Mouse (Mus musculus) retina, adult 2 months (tissue): Measurements from ENCODE around the gene Slc39a11.
"Not testable (repeated sequence)": the region's sequence is repeated elsewhere in the genome, so short reads cannot be mapped to it uniquely, and the experiment has no call there.

Experiments used
- DNase-seq: peaks from one replicate; pipeline ENCODE4 v3.0.0-alpha.2; 2012; ENCODE audit warnings: low read depth, low spot score

Slc39a11 gene

GRCm38 (mm10) chr11:113600526-113601245 is 49.2 kb downstream of the Slc39a11 start:
- no peak for DNase-seq

DNA sequence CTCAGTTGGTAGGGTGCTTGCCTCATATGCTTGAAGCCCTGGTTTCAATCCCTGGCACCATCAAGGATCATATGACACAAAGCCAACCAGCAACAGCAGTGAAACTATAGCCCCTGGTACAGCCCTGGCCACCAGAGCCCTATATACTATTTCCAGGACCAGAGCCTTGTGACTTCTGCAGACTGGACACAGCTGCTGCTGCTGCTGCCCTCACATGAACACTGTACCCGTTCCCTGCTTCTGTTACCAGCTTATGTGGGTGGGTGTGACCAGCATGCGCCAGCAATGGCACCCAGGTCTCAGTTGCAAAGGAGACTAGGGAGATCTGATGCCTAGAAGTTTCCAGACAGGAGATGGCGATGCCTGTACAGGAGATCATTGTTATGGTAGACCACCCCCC is 52.2 kb downstream of the Slc39a11 start:
- no peak for DNase-seq

GRCm38 (mm10) chr11:113595144-113595543 is 54.7 kb downstream of the Slc39a11 start:
- no peak for DNase-seq

GRCm38 (mm10) chr11:113588936-113589335 is 60.9 kb downstream of the Slc39a11 start:
- DNase-seq = no peak

DNA sequence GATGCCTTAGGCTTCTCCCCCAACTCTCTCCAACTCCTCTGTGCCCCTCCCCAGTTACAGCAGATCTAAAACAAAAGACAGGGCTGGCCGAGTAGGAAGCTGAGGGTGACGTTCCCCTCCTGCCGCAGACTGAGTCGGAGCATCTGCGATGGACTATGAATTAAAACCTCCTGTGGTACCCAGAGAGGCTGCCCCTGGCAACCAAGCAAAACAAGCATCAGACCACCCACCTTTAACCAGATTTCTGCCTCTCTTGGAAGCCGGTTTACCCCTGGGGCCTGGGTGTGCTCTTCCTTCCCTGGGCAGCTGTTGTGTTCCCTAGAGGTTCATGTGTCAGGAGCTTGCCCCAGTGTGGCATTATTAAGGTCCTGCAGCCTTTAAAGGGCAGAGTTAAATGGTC is 63.5 kb downstream of the Slc39a11 start:
- DNase-seq = no peak

DNA sequence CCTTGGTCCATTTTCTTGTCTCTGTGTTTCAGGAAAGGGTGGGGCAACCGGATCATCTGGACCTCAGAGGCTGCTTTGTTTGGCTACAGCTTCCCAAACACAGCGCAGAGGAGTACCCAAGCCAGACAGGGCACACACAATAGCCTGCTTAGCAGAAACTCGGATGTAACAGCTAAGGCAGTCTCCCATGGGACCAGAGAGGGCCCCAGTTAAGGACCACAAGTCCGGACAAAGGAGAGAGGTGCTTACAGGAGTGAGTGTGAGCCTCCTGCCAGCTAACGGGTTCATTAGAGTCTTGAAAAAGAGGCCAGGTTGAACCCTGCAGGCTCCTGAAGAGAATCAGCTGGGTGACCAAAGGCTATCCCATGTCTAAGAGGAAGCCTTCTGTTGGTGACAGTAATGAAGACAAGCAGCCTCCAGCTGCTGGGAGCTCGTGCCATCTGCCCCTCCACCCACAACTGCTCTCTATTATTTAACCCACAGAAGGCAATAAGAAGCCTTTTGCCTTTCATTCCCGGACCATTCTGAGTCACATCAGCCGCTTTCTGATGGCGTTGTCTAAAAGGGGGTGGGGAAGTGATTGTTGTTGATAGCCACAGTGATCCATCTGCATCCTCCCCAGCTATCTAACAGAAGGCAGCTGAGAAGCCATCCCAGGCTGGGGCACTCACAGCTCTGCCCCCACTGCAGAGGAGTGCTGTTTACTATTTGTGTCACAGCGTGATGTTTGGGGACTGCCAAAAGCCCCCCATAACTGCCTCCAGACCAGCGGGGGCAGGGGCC is 65.8 kb downstream of the Slc39a11 start:
- no peak for DNase-seq

DNA sequence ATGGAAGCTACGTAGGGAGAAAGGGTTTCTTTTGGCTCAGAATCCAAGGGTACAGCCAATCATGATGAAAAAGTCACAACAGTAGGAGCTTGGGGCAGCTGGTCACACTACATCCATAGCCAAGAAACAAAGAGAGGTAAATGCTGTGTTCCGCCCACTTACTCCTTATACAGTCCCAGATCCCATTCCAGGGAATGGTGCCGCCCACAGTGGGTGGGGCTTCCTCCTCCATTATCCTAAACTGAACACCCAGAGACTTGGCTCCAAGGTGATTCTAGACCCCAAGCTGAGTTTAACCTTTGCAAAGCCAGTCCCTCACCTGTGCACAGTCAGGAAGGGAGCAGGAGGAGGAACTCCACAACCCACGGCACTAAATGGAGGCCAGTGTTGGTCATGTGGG is 72.7 kb downstream of the Slc39a11 start:
- no peak for DNase-seq

- no peak for DNase-seq
These were observed 77.2 kb downstream of the Slc39a11 start for GRCm38 (mm10) chr11:113572641-113573040.

DNA sequence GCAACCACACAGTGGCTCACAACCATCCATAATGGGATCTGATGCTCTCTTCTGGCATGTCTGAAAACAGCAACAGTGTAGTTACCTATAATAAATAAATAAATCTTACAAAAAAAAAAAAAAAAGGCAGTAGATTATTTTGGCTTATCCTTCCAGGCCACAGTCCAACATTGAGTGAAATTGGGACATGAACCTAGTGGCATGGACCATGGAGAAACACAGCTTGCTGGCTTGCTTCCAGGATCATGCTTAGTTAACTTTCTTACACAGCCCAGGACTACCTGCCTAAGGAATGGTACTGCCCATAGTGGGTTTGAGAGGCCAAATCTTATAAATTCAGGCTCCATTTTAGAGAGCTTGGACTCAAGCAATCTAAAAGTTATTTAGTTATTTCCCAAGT is 78.3 kb downstream of the Slc39a11 start:
- DNase-seq = no peak

GRCm38 (mm10) chr11:113568999-113569398 is 80.9 kb downstream of the Slc39a11 start:
- no peak for DNase-seq

GRCm38 (mm10) chr11:113567926-113568325 is 82.0 kb downstream of the Slc39a11 start:
- not testable (repeated sequence) for DNase-seq

DNA sequence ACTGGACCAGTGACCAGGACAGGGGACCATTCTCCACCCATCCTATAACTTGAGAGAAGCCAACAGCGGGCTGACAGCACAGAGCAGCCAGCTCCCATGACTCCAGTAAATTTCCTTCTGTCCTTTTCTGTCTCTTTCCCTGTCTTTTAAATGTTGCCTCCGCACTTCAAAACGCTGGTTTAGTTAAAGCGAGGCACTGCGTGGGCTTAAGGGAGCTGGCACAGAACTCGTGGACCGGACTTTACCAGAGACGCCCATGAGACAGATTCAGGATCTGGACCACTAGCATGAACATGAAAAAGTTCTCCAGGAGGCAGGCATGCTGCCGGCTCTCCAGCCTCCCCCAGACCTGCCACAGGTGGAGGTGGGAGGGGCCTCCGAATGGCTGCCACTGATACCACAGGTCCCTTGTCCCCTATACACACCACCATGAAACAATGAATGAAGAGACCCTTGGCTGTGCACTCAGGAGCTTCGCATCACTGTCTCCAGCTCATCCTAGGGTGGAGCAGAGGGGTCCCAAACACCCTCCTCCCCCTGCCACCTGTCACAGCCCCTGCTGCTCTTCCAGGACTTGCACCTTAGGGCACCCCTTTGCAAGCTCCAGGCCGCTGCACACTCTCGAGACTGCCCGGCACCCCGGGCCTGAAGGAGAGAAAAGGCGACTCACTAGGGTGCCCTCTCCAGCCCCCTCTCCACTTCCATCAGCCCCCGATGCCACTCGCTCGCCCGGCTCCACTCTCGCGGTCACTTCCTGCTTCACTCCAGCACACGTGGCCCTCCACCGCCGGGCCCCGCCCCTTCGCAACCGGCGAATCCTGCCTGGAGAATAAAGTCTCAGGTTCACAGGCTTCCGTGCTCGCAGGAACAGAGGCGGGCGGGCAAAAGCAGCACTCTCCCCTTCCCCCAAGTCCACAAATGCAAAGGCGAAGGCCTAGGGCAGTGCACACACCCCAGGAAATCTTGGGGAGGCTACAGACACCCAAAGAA is 84.6 kb downstream of the Slc39a11 start:
- DNase-seq = peak; percentile 64

DNA sequence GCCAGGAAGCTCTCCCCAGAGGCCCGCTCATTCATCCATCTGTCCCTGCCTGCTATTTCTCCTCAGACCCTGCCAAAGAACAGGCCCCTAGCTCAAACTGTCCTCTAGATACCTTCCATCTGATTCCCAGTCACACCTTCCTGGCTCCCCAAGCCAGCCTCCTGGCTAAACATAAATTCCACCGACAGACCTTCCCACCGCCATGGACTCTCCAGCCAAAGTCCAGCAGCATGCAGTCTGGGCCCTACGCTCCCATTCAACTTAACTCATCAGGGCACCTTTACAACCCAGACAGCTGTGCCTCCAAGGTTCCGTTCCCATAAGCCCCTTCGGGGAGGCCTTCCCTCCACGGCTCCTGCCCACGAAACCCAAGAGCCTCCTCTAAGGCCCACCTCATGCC is 87.6 kb downstream of the Slc39a11 start:
- DNase-seq = no peak

DNA sequence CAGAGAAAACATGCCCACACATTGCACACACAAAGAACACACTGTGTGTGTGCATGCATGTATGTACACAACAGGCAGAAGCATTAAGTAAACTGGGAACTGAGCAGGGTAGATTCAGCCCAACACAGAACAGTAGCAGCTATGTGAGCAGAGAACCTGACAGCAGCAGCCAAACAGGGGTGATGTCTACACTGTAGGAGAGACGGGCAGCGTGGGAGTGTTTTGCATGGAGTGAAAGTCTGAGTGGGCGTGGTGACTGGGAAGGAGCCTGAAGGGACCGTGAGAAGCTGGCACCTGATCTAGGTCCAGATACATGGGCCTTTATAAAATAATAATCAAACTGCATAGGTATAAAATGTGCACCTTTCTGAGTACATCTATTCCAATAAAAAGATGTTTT is 89.7 kb downstream of the Slc39a11 start:
- no peak for DNase-seq

DNA sequence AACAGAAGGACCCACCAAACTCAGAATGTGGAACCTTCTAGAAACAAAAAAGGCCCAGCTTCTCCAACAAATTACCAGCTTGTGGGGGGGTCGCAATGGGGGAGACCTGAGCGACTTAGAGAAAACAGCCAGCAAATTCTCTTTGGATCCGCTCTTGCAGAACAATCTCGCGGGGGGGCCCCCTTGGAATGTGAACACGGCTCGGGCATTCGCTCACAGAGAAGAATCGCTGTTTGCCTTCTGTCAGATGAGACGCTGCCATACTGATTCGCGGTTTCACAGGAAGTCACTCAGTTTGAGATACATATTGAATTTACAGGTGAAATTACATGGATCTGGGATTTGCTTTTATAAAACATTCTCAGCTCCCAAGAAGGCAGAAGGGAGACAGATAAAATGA is 91.4 kb downstream of the Slc39a11 start:
- DNase-seq = no peak

DNA sequence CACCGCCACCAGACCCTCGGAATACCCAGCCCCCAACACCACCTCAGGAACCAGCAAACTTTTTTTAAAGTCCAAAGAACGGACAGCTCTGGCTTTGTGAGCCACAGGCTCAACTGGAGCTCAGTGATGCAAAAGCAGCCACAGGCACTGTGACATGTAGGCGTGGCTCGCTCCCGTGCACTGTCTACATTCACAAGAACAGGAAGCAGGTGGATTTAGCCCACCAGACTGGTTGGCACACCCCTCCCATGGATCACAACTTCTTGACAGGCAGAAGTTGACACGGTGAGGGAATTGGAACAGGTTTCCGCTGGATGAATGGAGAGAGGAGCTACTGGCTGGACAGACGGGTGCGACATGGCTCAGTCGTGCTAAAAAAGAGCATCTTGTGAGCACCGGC is 93.7 kb downstream of the Slc39a11 start:
- no peak for DNase-seq

DNA sequence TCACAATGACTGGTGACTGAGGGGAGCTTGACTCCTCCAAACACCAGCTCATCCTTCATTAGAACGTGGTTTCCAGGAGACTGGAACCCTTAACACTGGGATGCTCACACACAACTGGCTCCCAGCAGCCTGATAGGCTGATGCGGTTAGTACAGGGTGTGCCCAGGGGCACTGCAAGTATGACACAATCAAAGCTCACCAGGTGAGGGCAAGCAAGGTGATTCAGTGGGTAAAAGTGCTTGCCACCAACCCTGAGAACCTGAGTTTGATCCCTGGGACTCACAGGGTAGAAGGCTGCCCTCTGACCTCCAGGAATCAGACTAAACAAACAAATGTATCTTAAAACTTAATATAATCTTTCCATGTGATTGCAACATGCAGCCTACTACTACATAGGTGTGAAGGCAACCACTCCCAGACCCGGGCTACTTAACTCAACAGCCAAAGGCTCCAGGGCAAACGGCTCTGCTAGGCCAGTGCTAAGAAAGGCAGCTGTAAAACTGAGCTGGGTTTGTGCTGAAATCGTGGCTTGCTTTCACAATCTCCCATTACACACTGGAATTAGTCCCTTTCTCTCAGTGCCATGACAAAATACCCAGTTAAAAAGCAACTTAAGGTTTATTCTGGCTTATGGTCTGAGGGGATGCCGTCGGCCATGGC is 95.0 kb downstream of the Slc39a11 start:
- no peak for DNase-seq

- DNase-seq = no peak
These were observed 95.7 kb downstream of the Slc39a11 start for GRCm38 (mm10) chr11:113554194-113554593.

GRCm38 (mm10) chr11:113553605-113554004 is 96.3 kb downstream of the Slc39a11 start:
- no peak for DNase-seq

- DNase-seq = no peak
These were observed 97.3 kb downstream of the Slc39a11 start for GRCm38 (mm10) chr11:113552539-113552938.

DNA sequence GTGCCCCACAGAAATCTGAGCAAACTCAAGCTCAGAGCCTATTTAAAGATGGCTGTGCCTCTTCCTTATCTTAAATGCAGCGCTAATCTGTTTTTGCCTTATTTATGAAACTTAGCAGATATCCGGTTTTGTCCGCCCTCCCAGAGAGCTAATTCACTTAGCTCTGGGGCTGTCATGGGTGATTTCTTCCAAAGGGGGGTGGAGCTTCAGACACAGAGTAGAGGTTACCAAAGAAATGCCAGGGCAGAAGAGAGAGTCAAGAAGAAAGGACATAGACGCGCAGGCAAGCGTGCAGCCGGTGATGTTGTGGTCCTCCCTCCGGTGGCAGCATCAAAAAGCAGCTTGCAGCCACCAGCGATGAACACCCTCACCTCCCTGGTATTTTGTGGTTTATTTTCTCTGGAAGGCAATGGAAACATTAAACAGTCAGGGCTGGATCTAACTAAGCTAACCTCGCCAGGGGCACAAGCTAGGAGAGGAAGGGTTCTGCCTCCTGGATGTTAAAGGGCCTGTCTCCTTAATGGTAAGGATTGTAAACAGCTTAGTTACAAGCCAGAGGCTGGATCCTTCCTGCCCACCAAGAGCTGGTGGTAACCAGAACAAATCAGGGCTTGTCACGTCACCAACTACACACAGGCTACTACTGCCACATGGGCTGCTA is 103.5 kb downstream of the Slc39a11 start:
- DNase-seq = no peak
